Mouse (Mus musculus) kidney, adult 9 months (tissue): Measurements from ENCODE around the gene Man1a.
A peak's percentile ranks its signal among the peaks of the same experiment; 100 is the strongest.

Source experiments
- DNase-seq: peaks from one replicate; pipeline ENCODE4 v3.0.0; 2022

The Man1a gene

GRCm38 (mm10) chr10:53913546-53914312, 162.7 kb downstream of the Man1a start:
- no peak for DNase-seq

GRCm38 (mm10) chr10:53889512-53889911, 186.9 kb downstream of the Man1a start:
- DNase-seq: no peak

- DNase-seq: no peak
Measured at GRCm38 (mm10) chr10:53888382-53889110, 187.9 kb downstream of the Man1a start.

- no peak for DNase-seq
Measured at GRCm38 (mm10) chr10:53886475-53886874, 189.9 kb downstream of the Man1a start.

GRCm38 (mm10) chr10:53881310-53881709, 195.1 kb downstream of the Man1a start:
- DNase-seq: no peak

- DNase-seq: no peak
Measured at GRCm38 (mm10) chr10:53875896-53876295, 200.5 kb downstream of the Man1a start.

GRCm38 (mm10) chr10:53874191-53874590, 202.2 kb downstream of the Man1a start:
- no peak for DNase-seq

GRCm38 (mm10) chr10:53863486-53864357, 212.7 kb downstream of the Man1a start:
- peak; percentile 38 for DNase-seq

GRCm38 (mm10) chr10:53859879-53860278, 216.5 kb downstream of the Man1a start:
- DNase-seq: no peak

- no peak for DNase-seq
Measured at GRCm38 (mm10) chr10:53859224-53859623, 217.2 kb downstream of the Man1a start.
